In genomic region chr5:143165508-143166070, GRCm38 (mm10) we compare ENCODE assay signal across 9 mouse cellular contexts. TPM values are rescaled to one million over a fixed set of nuclear protein-coding genes. Genes with fewer than 3 reads are reported as not detected.
DNase-seq lines count a peak whose midpoint lies in the region; ATAC-seq and TF ChIP-seq lines count a peak whose summit lies in the region.
"Had no signal": no experiment of that assay in that cellular context is flagged by ENCODE, and none has a peak within 500 bp of the region (broad histone marks: within the 10 kb centered on the region; RNA-seq: fewer than 3 reads in every experiment).

No protein-coding gene starts in this region.

- no peak for TF ChIP-seq EP300 in stomach, postnatal 0 days (optimal IDR thresholded peaks at IDR 0.05)

- no peak for DNase-seq in midbrain, embryonic 10.5 days (ENCODE audit: low spot score)
- DNase-seq in lung, adult 18-20 months, result peak; percentile 72 to 84
- DNase-seq in stomach, postnatal 0 days (ENCODE audit: low spot score), result peak; percentile 89
- no peak for DNase-seq in adrenal gland, adult (ENCODE audit: inconsistent age in 2 of 2, low spot score in 1 of 2)
- no peak for DNase-seq in frontal cortex, postnatal 14 days (ENCODE audit: low spot score in 2 of 2)
- DNase-seq in gastrocnemius, postnatal 14 days, result no peak

- peak; percentile 47 for TF ChIP-seq CTCF in stomach, postnatal 0 days (IDR thresholded peaks at IDR 0.05; ENCODE audit: low read depth)

- intact Hi-C loops in gastrocnemius, postnatal 14 days (cut with DNase I; ENCODE audit: low total_unique reads), result no loop called here

- 0 out of 2 replicates have a peak overlapping the region, but pooled peaks have one; percentile 7 for H3K4me3 ChIP-seq in midbrain, embryonic 10.5 days
- no peak overlapping the region for H3K4me3 ChIP-seq in midbrain, embryonic 15.5 days
- H3K4me3 ChIP-seq in intestine, embryonic 15.5 days (replicated peaks), result no peak overlapping the region
- no peak overlapping the region for H3K4me3 ChIP-seq in stomach, postnatal 0 days (ENCODE audit: low read depth, low read length)
- H3K4me3 ChIP-seq: myocyte had no signal

- H3K9ac ChIP-seq in midbrain, embryonic 15.5 days, result no peak overlapping the region
- H3K9ac ChIP-seq in intestine, embryonic 15.5 days, result no peak overlapping the region
- H3K9ac ChIP-seq in stomach, postnatal 0 days (ENCODE audit: low read length), result no peak overlapping the region

- no peak for ATAC-seq in midbrain, embryonic 15.5 days (replicated peaks)
- ATAC-seq in intestine, embryonic 15.5 days, result peak; percentile 95
- peak; percentile 96 for ATAC-seq in stomach, postnatal 0 days (ENCODE audit: low FRiP score, low TSS enrichment)

- no peak overlapping the region for H3K27ac ChIP-seq in midbrain, embryonic 10.5 days (replicated peaks)
- H3K27ac ChIP-seq in midbrain, embryonic 15.5 days, result no peak overlapping the region
- no peak overlapping the region for H3K27ac ChIP-seq in intestine, embryonic 15.5 days
- H3K27ac ChIP-seq in stomach, postnatal 0 days (replicated peaks), result no peak overlapping the region

- H3K27me3 ChIP-seq in midbrain, embryonic 10.5 days (ENCODE audit: low read depth, poor library complexity, severe bottlenecking), result peaks cover 10% of the 10 kb centered on the region; the same call in 1 of the 2 replicates
- H3K27me3 ChIP-seq in midbrain, embryonic 15.5 days (replicated peaks), result no peaks in the 10 kb centered on the region
- H3K27me3 ChIP-seq in intestine, embryonic 15.5 days (replicated peaks), result no peaks in the 10 kb centered on the region
- H3K27me3 ChIP-seq in stomach, postnatal 0 days (ENCODE audit: control insufficient read depth, insufficient read depth, low read length), result no peaks in the 10 kb centered on the region

- WGBS in midbrain, embryonic 10.5 days, result 13% methylated on average over 18 of the region's 18 CpGs
- 15% methylated on average over 18 of the region's 18 CpGs for WGBS in midbrain, embryonic 15.5 days
- WGBS in intestine, embryonic 15.5 days, result 9% methylated on average over 18 of the region's 18 CpGs
- WGBS in stomach, postnatal 0 days, result 7% methylated on average over 18 of the region's 18 CpGs

- H3K4me1 ChIP-seq in midbrain, embryonic 10.5 days, result peaks cover 4% of the 10 kb centered on the region; the same call in 1 of the 2 replicates
- no peaks in the 10 kb centered on the region for H3K4me1 ChIP-seq in midbrain, embryonic 15.5 days
- H3K4me1 ChIP-seq in intestine, embryonic 15.5 days (replicated peaks), result 0 out of 2 replicates have a peak, but pooled peaks cover 6% of the 10 kb centered on the region
- H3K4me1 ChIP-seq in stomach, postnatal 0 days (replicated peaks; ENCODE audit: control insufficient read depth, insufficient read depth), result no peaks in the 10 kb centered on the region; the same call in 1 of the 2 replicates

- H3K4me2 ChIP-seq in midbrain, embryonic 15.5 days, result no peak overlapping the region
- H3K4me2 ChIP-seq in intestine, embryonic 15.5 days (replicated peaks), result peak overlapping the region; percentile 40
- peak overlapping the region; percentile 27; the same call in 1 of the 2 replicates for H3K4me2 ChIP-seq in stomach, postnatal 0 days (replicated peaks; ENCODE audit: low read depth)

- H3K9me3 ChIP-seq in midbrain, embryonic 10.5 days (replicated peaks), result no peaks in the 10 kb centered on the region
- no peaks in the 10 kb centered on the region for H3K9me3 ChIP-seq in midbrain, embryonic 15.5 days
- no peaks in the 10 kb centered on the region for H3K9me3 ChIP-seq in intestine, embryonic 15.5 days
- H3K9me3 ChIP-seq in stomach, postnatal 0 days (ENCODE audit: control insufficient read depth, low read length), result no peaks in the 10 kb centered on the region

- no peaks in the 10 kb centered on the region for H3K36me3 ChIP-seq in midbrain, embryonic 10.5 days
- no peaks in the 10 kb centered on the region for H3K36me3 ChIP-seq in midbrain, embryonic 15.5 days (replicated peaks)
- no peaks in the 10 kb centered on the region for H3K36me3 ChIP-seq in intestine, embryonic 15.5 days
- H3K36me3 ChIP-seq in stomach, postnatal 0 days (ENCODE audit: control insufficient read depth, insufficient read depth, low read length), result no peaks in the 10 kb centered on the region

RNA-seq across cellular contexts. Expression of gene Rbak, which starts 15.0 kb away (rescaled TPM):
- polyA plus RNA-seq in midbrain, embryonic 10.5 days (2016; fragmentation: Nextera tagmentation; extraction: Ambion mirVana), result 13.4 and 15.6 TPM in 2 replicates
- 14.9 and 16.1 TPM in 2 replicates for polyA plus RNA-seq in midbrain, embryonic 15.5 days (2015; fragmentation: Nextera tagmentation; extraction: Ambion mirVana)
- 7.0 and 8.4 TPM in 2 replicates for polyA plus RNA-seq in intestine, embryonic 15.5 days (2015; fragmentation: Nextera tagmentation; extraction: Ambion mirVana)
- polyA plus RNA-seq in stomach, postnatal 0 days (2015; fragmentation: Nextera tagmentation; extraction: Ambion mirVana), result 4.2 and 5.2 TPM in 2 replicates
- total RNA-seq in gastrocnemius, postnatal 14 days (2021), result 1 to 10 TPM; 4.3 to 4.5 TPM

RNA-seq across cellular contexts. Expression of gene Spdye4b, which starts 15.2 kb away (rescaled TPM):
- polyA plus RNA-seq in midbrain, embryonic 10.5 days (2016; fragmentation: Nextera tagmentation; extraction: Ambion mirVana), result not detected in 2 replicates
- polyA plus RNA-seq in midbrain, embryonic 15.5 days (2015; fragmentation: Nextera tagmentation; extraction: Ambion mirVana), result not detected in 2 replicates
- polyA plus RNA-seq in intestine, embryonic 15.5 days (2015; fragmentation: Nextera tagmentation; extraction: Ambion mirVana), result not detected in 2 replicates
- not detected in 2 replicates for polyA plus RNA-seq in stomach, postnatal 0 days (2015; fragmentation: Nextera tagmentation; extraction: Ambion mirVana)
- not detected for total RNA-seq in gastrocnemius, postnatal 14 days (2021)
- polyA plus RNA-seq: myocyte had no signal

RNA-seq across cellular contexts. Expression of gene Olfr718-ps1, which starts 18.2 kb away (rescaled TPM):
- 0.04 TPM in 1 of 2 replicates, not detected in the other for polyA plus RNA-seq in midbrain, embryonic 10.5 days (2016; fragmentation: Nextera tagmentation; extraction: Ambion mirVana)
- polyA plus RNA-seq in midbrain, embryonic 15.5 days (2015; fragmentation: Nextera tagmentation; extraction: Ambion mirVana), result 0.04 TPM in 1 of 2 replicates, not detected in the other
- 0.03 and 0.10 TPM in 2 replicates for polyA plus RNA-seq in intestine, embryonic 15.5 days (2015; fragmentation: Nextera tagmentation; extraction: Ambion mirVana)
- polyA plus RNA-seq in stomach, postnatal 0 days (2015; fragmentation: Nextera tagmentation; extraction: Ambion mirVana), result not detected in 2 replicates
- not detected for total RNA-seq in gastrocnemius, postnatal 14 days (2021)
- polyA plus RNA-seq: myocyte had no signal

RNA-seq across cellular contexts. Expression of gene Rnf216, which starts 52.8 kb away (rescaled TPM):
- 39.8 and 46.5 TPM in 2 replicates for polyA plus RNA-seq in midbrain, embryonic 10.5 days (2016; fragmentation: Nextera tagmentation; extraction: Ambion mirVana)
- polyA plus RNA-seq in midbrain, embryonic 15.5 days (2015; fragmentation: Nextera tagmentation; extraction: Ambion mirVana), result 30.6 and 33.6 TPM in 2 replicates
- 30.6 and 34.9 TPM in 2 replicates for polyA plus RNA-seq in intestine, embryonic 15.5 days (2015; fragmentation: Nextera tagmentation; extraction: Ambion mirVana)
- 15.4 and 15.6 TPM in 2 replicates for polyA plus RNA-seq in stomach, postnatal 0 days (2015; fragmentation: Nextera tagmentation; extraction: Ambion mirVana)
- total RNA-seq in gastrocnemius, postnatal 14 days (2021), result 10 to 100 TPM; 16.6 to 19.0 TPM

Comparison
In these comparisons a context has a peak if more than half of its experiments do, and no peak if none do; other contexts are left out.
1. DNase-seq: peak in lung, adult 18-20 months (2 of 2) and stomach, postnatal 0 days (single experiment); none in midbrain, embryonic 10.5 days (single experiment), adrenal gland, adult (0 of 2), frontal cortex, postnatal 14 days (0 of 2) and gastrocnemius, postnatal 14 days (single experiment).